In genomic region chr14:32076896-32077575, GRCm38 (mm10) we compare ENCODE assay signal across 8 mouse cellular contexts. TPM values are rescaled to one million over a fixed set of nuclear protein-coding genes. Genes with fewer than 3 reads are reported as not detected.
DNase-seq lines count a peak whose midpoint lies in the region; ATAC-seq lines count a peak whose summit lies in the region.

No protein-coding gene starts in this region.

- peak; percentile 82 for DNase-seq in MN1 (ENCODE audit: low spot score)
- peak; percentile 90 for DNase-seq in brain, adult 2 months (ENCODE audit: low read depth, low spot score)
- peak; percentile 76 to 84 for DNase-seq in heart, postnatal 36 days
- peak; percentile 62 to 82 for DNase-seq in layer of hippocampus, postnatal 25 days (ENCODE audit: extremely low spot score in 1 of 2, low spot score in 1 of 2)
- peak; percentile 36 to 73 for DNase-seq in lung, postnatal 4 days
- DNase-seq in right cerebral cortex, adult 2 months (ENCODE audit: low spot score in 2 of 2) = peak; percentile 71 to 72
- peak; percentile 61 for DNase-seq in yolk sac, embryonic 10.5 days (ENCODE audit: low spot score)

- ATAC-seq in erythroblast, adult 5-6 weeks (replicated peaks; ENCODE audit: low FRiP score, poor library complexity, severe bottlenecking) = peak; percentile 88

- intact Hi-C loops in heart, postnatal 36 days (cut with DNase I) = loop anchor here (1.0 to 2.0 kb wide), 3 partner anchors 44 to 282 kb away; no protein-coding TSS in a partner anchor

RNA-seq across cellular contexts. Expression of gene Oxnad1, which starts 8.1 kb away (rescaled TPM):
- 0.58 and 3.1 TPM in 2 replicates for total RNA-seq in erythroblast, adult 5-6 weeks (2015; ENCODE audit: low replicate concordance)
- 6.8 and 9.5 TPM in 2 replicates for total RNA-seq in erythroblast, adult 5-6 weeks (2017; ENCODE audit: low replicate concordance)
- total RNA-seq in heart, postnatal 36 days (2021) = 10 to 100 TPM; 46.7 to 57.4 TPM
- total RNA-seq in layer of hippocampus, postnatal 25 days (2021) = 10 to 100 TPM; 14.4 to 17.3 TPM

RNA-seq across cellular contexts. Expression of gene Dph3, which starts 8.5 kb away (rescaled TPM):
- total RNA-seq in erythroblast, adult 5-6 weeks (2015; ENCODE audit: low replicate concordance) = 0.77 and 15.9 TPM in 2 replicates
- total RNA-seq in erythroblast, adult 5-6 weeks (2017; ENCODE audit: low replicate concordance) = 10.4 and 30.1 TPM in 2 replicates
- 10 to 100 TPM; 83.9 to 94.1 TPM for total RNA-seq in heart, postnatal 36 days (2021)
- total RNA-seq in layer of hippocampus, postnatal 25 days (2021) = 10 to 100 TPM; 31.8 to 35.0 TPM

RNA-seq across cellular contexts. Expression of gene Galnt15, which starts 48.2 kb away (rescaled TPM):
- total RNA-seq in erythroblast, adult 5-6 weeks (2015; ENCODE audit: low replicate concordance) = not detected in 2 replicates
- total RNA-seq in erythroblast, adult 5-6 weeks (2017; ENCODE audit: low replicate concordance) = 0.09 TPM in 1 of 2 replicates, not detected in the other
- total RNA-seq in heart, postnatal 36 days (2021) = 10 to 100 TPM; 15.0 to 21.3 TPM
- total RNA-seq in layer of hippocampus, postnatal 25 days (2021) = 1 to 10 TPM; 1.1 to 1.8 TPM

Comparison
In these comparisons a context has a peak if more than half of its experiments do, and no peak if none do; other contexts are left out.
1. Peak in every context shown above with its lines: DNase-seq and ATAC-seq.
2. RNA of gene Galnt15, which starts 48.2 kb away (total RNA-seq): 15.0 to 21.3 TPM in heart, postnatal 36 days; 1.1 to 1.8 TPM in layer of hippocampus, postnatal 25 days and 0.09 TPM in erythroblast, adult 5-6 weeks; every median in the first group is over 4 times any median in the second.